Mouse (Mus musculus) forebrain, embryonic 15.5 days (tissue): ENCODE data around the gene Gm42906. TPM values are rescaled to one million over a fixed set of nuclear protein-coding genes. Genes with fewer than 3 reads are reported as not detected.

Experiments used
- ATAC-seq: fragments of 200-750 bp; cut with Nextera tagmentation; replicated peaks from 2 replicates; pipeline ENCODE4 v1.8.0; 2017; ENCODE audit warnings: mild to moderate bottlenecking, moderate TSS enrichment, moderate library complexity
- H3K27ac ChIP-seq: fragments of 300-500 bp; sonication (generic); replicated peaks from 2 replicates; pipeline ENCODE4 v1.5.1; 2015; ENCODE audit warnings: mild to moderate bottlenecking, inconsistent platforms
- H3K27me3 ChIP-seq: fragments of 300-500 bp; sonication (generic); 2 replicates; pipeline ENCODE4 v1.6.1; 2015; ENCODE audit warnings: inconsistent platforms
- H3K36me3 ChIP-seq: fragments of 300-500 bp; sonication (generic); 2 replicates; pipeline ENCODE4 v1.6.1; 2015; ENCODE audit warnings: mild to moderate bottlenecking, inconsistent platforms
- H3K4me1 ChIP-seq: fragments of 300-500 bp; sonication (generic); 2 replicates; pipeline ENCODE4 v1.6.1; 2015; ENCODE audit warnings: inconsistent platforms
- H3K4me2 ChIP-seq: fragments of 300-500 bp; sonication (generic); replicated peaks from 2 replicates; pipeline ENCODE4 v1.6.1; 2015; ENCODE audit warnings: mild to moderate bottlenecking, inconsistent platforms
- H3K4me3 ChIP-seq: fragments of 300-500 bp; sonication (generic); 2 replicates; pipeline ENCODE4 v1.5.1; 2015; ENCODE audit warnings: mild to moderate bottlenecking, inconsistent platforms
- H3K9ac ChIP-seq: fragments of 300-500 bp; sonication (generic); replicated peaks from 2 replicates; pipeline ENCODE4 v1.6.1; 2015; ENCODE audit warnings: mild to moderate bottlenecking, inconsistent platforms
- H3K9me3 ChIP-seq: fragments of 300-500 bp; sonication (generic); 2 replicates; pipeline ENCODE4 v1.6.1; 2016; ENCODE audit warnings: inconsistent platforms
- WGBS: fragments of 180-500 bp; shearing (Covaris S2); methylation state at CpG from one replicate; pipeline ENCODE4 v1.1.7; 2015; ENCODE audit warnings: mixed read lengths; 5-methylcytosine and 5-hydroxymethylcytosine counted together
- polyA plus RNA-seq: library from polyadenylated mRNA; unstranded; fragments of >200 nt; fragmentation: Nextera tagmentation; extraction: Ambion mirVana; gene quantifications from 2 replicates; pipeline ENCODE4 v1.2.1, GENCODE M21; 2015

Gene Gm42906
- polyA plus RNA-seq, 1 experiment from 2014 or later, result not detected

- Histone ChIP-seq H3K4me3 (no peak overlapping the region), H3K27me3 (peaks cover 10% of the 10 kb centered on the region; the same call in 1 of the 2 replicates), H3K9me3 (no peaks in the 10 kb centered on the region), H3K9ac (no peak overlapping the region), H3K36me3 (no peaks in the 10 kb centered on the region), H3K27ac (peak overlapping the region; percentile 59), H3K4me2 (no peak overlapping the region), H3K4me1 (peaks cover 30% of the 10 kb centered on the region)
- WGBS, result 5% methylated on average over 1 of the region's 1 CpGs
- ATAC-seq, result peak; percentile 91
Measured at GRCm38 (mm10) chr5:151409282-151409681, 18.7 kb downstream of the Gm42906 start.

DNA sequence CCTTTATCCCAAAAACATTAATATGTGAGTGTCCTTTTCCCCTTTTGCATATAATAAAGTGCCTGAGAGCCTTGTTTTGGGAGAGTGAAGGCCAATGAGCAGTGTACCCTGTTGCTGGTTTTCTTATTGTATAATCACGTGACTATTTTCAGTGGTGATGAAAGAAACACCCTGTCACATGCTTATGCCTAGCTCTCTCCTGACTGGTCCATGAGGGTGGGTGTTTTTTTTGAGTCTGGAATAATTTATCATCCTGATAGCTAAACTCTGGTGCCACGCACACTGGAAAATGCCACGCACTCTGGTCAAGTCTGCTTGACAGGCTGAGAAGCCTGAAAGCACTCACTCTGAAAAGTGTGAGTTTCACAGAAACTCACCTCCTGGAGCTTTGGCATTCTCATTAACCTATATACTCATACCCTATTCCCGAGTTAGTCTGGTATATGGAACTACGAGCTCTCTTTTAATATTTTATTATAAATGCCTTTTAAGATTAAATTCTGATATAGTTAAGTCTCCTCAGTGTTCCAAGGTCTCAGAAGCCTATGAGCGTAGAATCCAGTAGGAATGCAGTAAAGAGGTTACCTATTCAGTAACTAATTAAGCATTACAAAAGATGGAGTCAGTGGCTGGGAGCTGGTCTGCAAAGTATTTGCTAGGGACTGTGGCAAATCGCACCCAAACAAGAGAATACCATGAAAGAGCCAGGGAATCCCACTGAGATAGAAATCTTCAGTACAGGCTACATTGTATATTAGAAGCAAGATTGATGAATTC is 19.7 kb downstream of the Gm42906 start:
- H3K4me3 ChIP-seq, result no peak overlapping the region
- peaks cover 10% of the 10 kb centered on the region; the same call in 1 of the 2 replicates for H3K27me3 ChIP-seq
- 15% methylated on average over 7 of the region's 7 CpGs for WGBS
- ATAC-seq, result no peak
- no peaks in the 10 kb centered on the region for H3K9me3 ChIP-seq
- no peaks in the 10 kb centered on the region for H3K36me3 ChIP-seq
- no peak overlapping the region for H3K4me2 ChIP-seq
- H3K9ac ChIP-seq, result no peak overlapping the region
- peaks cover 39% of the 10 kb centered on the region for H3K4me1 ChIP-seq
- H3K27ac ChIP-seq, result no peak overlapping the region

DNA sequence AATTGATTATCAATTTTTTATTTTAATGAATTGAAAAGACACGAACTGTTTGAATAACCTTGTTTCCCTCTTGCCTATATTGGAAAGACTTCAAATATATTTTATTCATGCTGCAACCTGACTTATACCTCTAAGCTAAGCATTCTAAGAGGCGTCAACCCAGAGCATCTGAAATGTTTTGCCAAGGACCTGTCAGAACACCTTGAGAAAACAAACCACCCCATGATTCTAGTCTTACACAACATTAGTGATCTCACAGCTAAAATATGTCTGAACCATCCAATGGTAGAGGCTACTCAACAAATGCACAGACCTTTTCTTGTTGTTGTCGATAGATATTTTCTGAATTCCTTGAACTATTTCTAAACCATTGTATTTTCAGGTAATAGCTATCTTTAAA is 20.5 kb downstream of the Gm42906 start:
- H3K4me2 ChIP-seq, result no peak overlapping the region
- no peak for ATAC-seq
- no peak overlapping the region for H3K9ac ChIP-seq
- no peaks in the 10 kb centered on the region for H3K36me3 ChIP-seq
- peaks cover 10% of the 10 kb centered on the region; the same call in 1 of the 2 replicates for H3K27me3 ChIP-seq
- H3K27ac ChIP-seq, result no peak overlapping the region
- H3K9me3 ChIP-seq, result no peaks in the 10 kb centered on the region
- 91% methylated on average over 3 of the region's 3 CpGs for WGBS
- peaks cover 40% of the 10 kb centered on the region for H3K4me1 ChIP-seq
- no peak overlapping the region for H3K4me3 ChIP-seq

GRCm38 (mm10) chr5:151406276-151406675 is 21.7 kb downstream of the Gm42906 start:
- no peak overlapping the region for H3K4me3 ChIP-seq
- H3K27ac ChIP-seq, result no peak overlapping the region
- peaks cover 5% of the 10 kb centered on the region; the same call in 1 of the 2 replicates for H3K27me3 ChIP-seq
- H3K9ac ChIP-seq, result no peak overlapping the region
- no peak overlapping the region for H3K4me2 ChIP-seq
- no peak for ATAC-seq
- no peaks in the 10 kb centered on the region for H3K36me3 ChIP-seq
- 89% methylated on average over 5 of the region's 5 CpGs for WGBS
- peaks cover 40% of the 10 kb centered on the region for H3K4me1 ChIP-seq
- no peaks in the 10 kb centered on the region for H3K9me3 ChIP-seq

GRCm38 (mm10) chr5:151405314-151405903 is 22.6 kb downstream of the Gm42906 start:
- Histone ChIP-seq H3K27me3 (peaks cover 3% of the 10 kb centered on the region; the same call in 1 of the 2 replicates), H3K4me3 (no peak overlapping the region), H3K27ac (peak overlapping the region; percentile 69), H3K4me1 (peaks cover 37% of the 10 kb centered on the region), H3K36me3 (no peaks in the 10 kb centered on the region), H3K4me2 (no peak overlapping the region), H3K9me3 (no peaks in the 10 kb centered on the region), H3K9ac (no peak overlapping the region)
- WGBS, result 8% methylated on average over 8 of the region's 8 CpGs
- ATAC-seq, result peak; percentile 72

DNA sequence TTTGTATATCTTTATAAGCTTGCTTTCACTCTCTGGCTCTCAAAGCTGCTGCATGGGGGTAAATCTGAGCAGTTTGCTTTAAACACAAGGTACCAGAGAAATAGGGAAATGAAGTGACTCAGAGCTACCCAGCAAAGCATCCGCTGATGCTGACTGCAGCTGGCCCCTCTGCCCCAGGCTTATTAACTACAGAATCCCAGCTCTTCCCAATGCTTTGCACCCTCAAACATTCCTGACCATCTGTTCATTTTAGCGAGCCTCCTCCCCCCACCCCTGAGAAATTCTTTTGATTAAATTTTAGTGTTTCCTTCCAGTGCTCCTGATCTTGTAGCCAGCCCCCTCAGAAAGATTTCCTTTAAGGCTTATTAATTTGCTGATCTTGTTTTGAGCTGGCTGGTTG is 24.4 kb downstream of the Gm42906 start:
- peak overlapping the region; percentile 20 for H3K27ac ChIP-seq
- H3K4me3 ChIP-seq, result no peak overlapping the region
- 19% methylated on average over 2 of the region's 2 CpGs for WGBS
- no peaks in the 10 kb centered on the region for H3K36me3 ChIP-seq
- no peak overlapping the region for H3K4me2 ChIP-seq
- H3K9ac ChIP-seq, result no peak overlapping the region
- H3K9me3 ChIP-seq, result no peaks in the 10 kb centered on the region
- H3K27me3 ChIP-seq, result peaks cover 3% of the 10 kb centered on the region; the same call in 1 of the 2 replicates
- peak; percentile 62 for ATAC-seq
- H3K4me1 ChIP-seq, result peaks cover 26% of the 10 kb centered on the region

DNA sequence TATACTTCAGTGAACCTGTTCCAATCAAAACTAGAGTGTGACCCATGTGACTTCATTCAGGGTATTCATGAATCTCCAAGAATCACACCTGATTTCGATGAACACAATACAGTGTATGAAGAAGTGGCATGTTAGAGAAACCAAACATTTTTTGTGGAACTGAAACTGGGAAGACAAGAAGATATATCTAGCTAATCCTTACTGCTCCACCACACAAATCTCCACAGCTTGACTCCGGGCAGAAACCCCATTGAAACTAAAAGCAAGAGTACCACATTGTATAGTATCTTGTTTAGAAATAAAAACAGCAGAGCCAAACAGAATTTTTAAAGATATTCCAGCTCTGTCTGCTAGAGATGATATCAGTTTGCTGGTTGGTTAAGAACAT is 27.4 kb downstream of the Gm42906 start:
- peaks cover 3% of the 10 kb centered on the region; the same call in 1 of the 2 replicates for H3K27me3 ChIP-seq
- H3K4me3 ChIP-seq, result no peak overlapping the region
- H3K9ac ChIP-seq, result no peak overlapping the region
- no peak for ATAC-seq
- no peaks in the 10 kb centered on the region for H3K9me3 ChIP-seq
- no peak overlapping the region for H3K4me2 ChIP-seq
- WGBS, result 94% methylated on average over 2 of the region's 2 CpGs
- H3K4me1 ChIP-seq, result peaks cover 22% of the 10 kb centered on the region
- no peaks in the 10 kb centered on the region for H3K36me3 ChIP-seq
- H3K27ac ChIP-seq, result no peak overlapping the region

GRCm38 (mm10) chr5:151399918-151400556 is 27.9 kb downstream of the Gm42906 start:
- no peak overlapping the region for H3K4me2 ChIP-seq
- H3K9me3 ChIP-seq, result no peaks in the 10 kb centered on the region
- WGBS, result 76% methylated on average over 7 of the region's 7 CpGs
- no peak overlapping the region for H3K9ac ChIP-seq
- H3K27ac ChIP-seq, result no peak overlapping the region
- H3K4me3 ChIP-seq, result no peak overlapping the region
- H3K36me3 ChIP-seq, result no peaks in the 10 kb centered on the region
- peaks cover 3% of the 10 kb centered on the region; the same call in 1 of the 2 replicates for H3K27me3 ChIP-seq
- ATAC-seq, result no peak
- H3K4me1 ChIP-seq, result peaks cover 16% of the 10 kb centered on the region

- no peak for ATAC-seq
Measured at GRCm38 (mm10) chr5:151396119-151396518, 31.8 kb downstream of the Gm42906 start.

DNA sequence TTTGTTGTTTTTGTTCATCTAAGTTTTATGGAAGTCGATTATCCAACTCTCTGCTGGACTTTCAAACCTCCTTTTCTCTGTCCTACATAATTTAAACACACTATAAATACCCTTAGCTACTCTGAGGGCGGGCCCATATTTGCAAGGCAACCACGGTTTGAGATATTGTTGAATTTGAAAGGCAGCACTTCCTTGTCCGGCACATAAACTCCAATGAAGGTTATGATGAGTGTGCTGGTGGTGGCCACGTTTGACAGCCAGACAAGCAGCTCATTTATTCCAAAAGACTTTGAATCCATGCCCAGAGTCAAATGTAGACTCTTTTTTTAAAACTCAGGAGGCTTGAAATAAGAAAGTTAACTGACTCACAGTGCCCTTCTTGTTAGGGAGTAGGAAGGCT is 33.3 kb downstream of the Gm42906 start:
- Histone ChIP-seq H3K9ac (no peak overlapping the region), H3K9me3 (no peaks in the 10 kb centered on the region), H3K4me3 (no peak overlapping the region), H3K4me1 (no peaks in the 10 kb centered on the region), H3K36me3 (no peaks in the 10 kb centered on the region), H3K27ac (no peak overlapping the region), H3K27me3 (no peaks in the 10 kb centered on the region), H3K4me2 (no peak overlapping the region)
- WGBS, result 63% methylated on average over 5 of the region's 5 CpGs
- ATAC-seq, result no peak

More at GRCm38 (mm10) chr5:151396119-151396518, 31.8 kb downstream of the Gm42906 start:
- no peak overlapping the region for H3K4me2 ChIP-seq
- no peaks in the 10 kb centered on the region for H3K4me1 ChIP-seq
- no peaks in the 10 kb centered on the region for H3K9me3 ChIP-seq
- no peaks in the 10 kb centered on the region for H3K36me3 ChIP-seq
- no peak overlapping the region for H3K4me3 ChIP-seq
- H3K27ac ChIP-seq, result no peak overlapping the region
- no peaks in the 10 kb centered on the region for H3K27me3 ChIP-seq
- WGBS, result 84% methylated on average over 4 of the region's 4 CpGs
- no peak overlapping the region for H3K9ac ChIP-seq

DNA sequence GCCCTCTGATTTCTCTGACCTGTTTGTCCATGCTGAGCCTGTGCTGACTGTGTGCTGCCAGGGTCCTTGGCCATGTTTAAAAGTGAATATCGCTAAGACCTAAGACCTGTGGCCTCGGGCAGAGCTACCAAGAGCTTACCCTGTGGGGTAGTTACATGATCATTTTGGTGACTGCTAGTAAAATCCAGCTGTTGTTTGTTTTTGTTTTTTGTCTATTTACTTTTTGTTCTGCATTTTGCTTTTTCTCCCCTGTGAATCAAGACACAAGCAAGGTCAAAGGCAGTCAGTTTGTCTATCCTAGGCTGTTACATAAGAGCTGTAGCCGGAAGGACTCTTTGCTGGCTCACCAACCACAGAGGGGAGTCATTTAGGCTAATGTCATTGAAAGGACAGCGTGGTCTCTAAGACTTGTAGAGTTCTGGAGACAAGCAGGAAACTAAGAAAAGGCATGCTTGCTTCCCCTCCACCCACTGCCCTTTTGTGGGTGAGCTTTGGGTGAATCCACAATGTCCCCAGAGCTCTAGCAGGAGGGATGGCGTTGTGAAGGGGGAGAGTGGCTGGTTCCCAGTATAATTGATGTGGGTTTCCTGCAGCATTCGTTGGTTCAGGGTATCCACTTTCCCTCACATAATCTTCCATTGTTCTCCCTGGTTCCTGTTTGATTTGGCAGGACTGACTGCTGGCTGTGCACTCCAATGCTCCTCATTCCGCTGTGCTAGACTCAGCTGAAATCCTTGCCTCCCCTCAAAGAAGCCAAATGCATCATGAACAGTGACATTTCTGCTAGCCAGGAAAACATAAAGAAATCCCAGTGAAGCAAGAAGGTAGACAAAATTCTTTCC is 33.9 kb downstream of the Gm42906 start:
- no peaks in the 10 kb centered on the region for H3K36me3 ChIP-seq
- no peaks in the 10 kb centered on the region for H3K9me3 ChIP-seq
- ATAC-seq, result no peak
- H3K4me3 ChIP-seq, result no peak overlapping the region
- no peak overlapping the region for H3K4me2 ChIP-seq
- H3K4me1 ChIP-seq, result no peaks in the 10 kb centered on the region
- 52% methylated on average over 7 of the region's 7 CpGs for WGBS
- no peaks in the 10 kb centered on the region for H3K27me3 ChIP-seq
- no peak overlapping the region for H3K9ac ChIP-seq
- H3K27ac ChIP-seq, result no peak overlapping the region
